Mouse (Mus musculus) E14TG2a.4 (cell line): ENCODE measurements at regions not wholly inside any gene's neighbourhood (a gene's known extent, or its start where the extent isn't known, plus 50 kb on each side); places are given as distances from the start of the nearest gene placed in this dataset.
A peak's percentile ranks its signal among the peaks of the same experiment; 100 is the strongest.

Experiments used
- H3K27me3 ChIP-seq: 2 replicates; pipeline ENCODE4 v1.6.1; 2014; ENCODE audit warnings: low read length, control low read depth; ENCODE audit not compliant: insufficient read depth
- H3K36me3 ChIP-seq: 2 replicates; pipeline ENCODE4 v1.6.1; 2014; ENCODE audit warnings: low read length, control low read depth; ENCODE audit not compliant: insufficient read depth
- H3K4me1 ChIP-seq: replicated peaks from 2 replicates; pipeline ENCODE4 v1.6.1; 2014; ENCODE audit warnings: low read depth, low read length, control low read depth
- H3K4me3 ChIP-seq: replicated peaks from 2 replicates; pipeline ENCODE4 v1.5.1; 2014; ENCODE audit warnings: mild to moderate bottlenecking, low read length
- H3K9me3 ChIP-seq: 2 replicates; pipeline ENCODE4 v1.6.1; 2014; ENCODE audit warnings: low read length, control low read depth
- CTCF ChIP-seq: conservative IDR thresholded peaks from 2 replicates; pipeline ENCODE4 v1.5.1; 2014; ENCODE audit warnings: low read length
- NANOG ChIP-seq: IDR thresholded peaks from 2 replicates; pipeline ENCODE4 v1.6.1; 2014; ENCODE audit warnings: borderline replicate concordance, low read length, mixed read lengths
- POU5F1 ChIP-seq: IDR thresholded peaks from 2 replicates; pipeline ENCODE4 v1.6.1; 2014; ENCODE audit warnings: low read length, borderline replicate concordance

DNA sequence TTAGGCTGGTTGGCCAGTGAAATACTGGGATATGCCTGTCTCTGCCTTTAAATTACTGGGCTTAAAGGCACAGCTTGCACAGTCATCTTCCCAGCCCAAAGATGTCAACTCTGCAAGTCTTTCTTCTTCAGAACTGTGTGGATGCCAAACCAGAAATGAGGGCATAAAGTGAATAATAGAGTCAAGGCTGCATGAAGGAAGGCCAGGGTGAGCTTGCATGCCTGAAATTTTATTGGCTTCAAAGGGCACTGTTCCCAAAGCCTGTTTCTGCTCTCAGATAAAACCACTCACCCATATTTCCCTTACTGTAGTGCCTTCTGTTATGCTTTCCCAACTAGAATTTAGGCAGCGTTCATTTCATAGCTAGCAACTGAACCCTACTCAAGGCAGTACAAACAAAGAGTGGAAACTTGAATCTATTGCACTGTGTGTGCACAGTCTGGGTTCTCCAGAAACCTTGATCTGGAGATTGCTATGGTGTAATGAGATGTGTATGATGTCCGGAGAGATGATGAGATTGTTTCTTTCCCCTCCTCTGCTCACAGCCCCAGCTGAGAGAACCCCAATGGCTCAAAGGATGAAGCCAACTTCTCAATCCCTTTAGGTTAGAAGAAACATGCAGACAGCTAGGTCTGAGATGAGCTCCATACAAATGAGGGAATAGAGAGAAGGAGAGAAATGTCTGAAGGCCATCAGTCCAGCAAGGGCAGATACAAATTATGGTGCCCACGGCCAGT, 529.7 kb downstream of the 1810013L24Rik start:
- TF ChIP-seq NANOG (no peak), POU5F1 (no peak), CTCF (no peak)

DNA sequence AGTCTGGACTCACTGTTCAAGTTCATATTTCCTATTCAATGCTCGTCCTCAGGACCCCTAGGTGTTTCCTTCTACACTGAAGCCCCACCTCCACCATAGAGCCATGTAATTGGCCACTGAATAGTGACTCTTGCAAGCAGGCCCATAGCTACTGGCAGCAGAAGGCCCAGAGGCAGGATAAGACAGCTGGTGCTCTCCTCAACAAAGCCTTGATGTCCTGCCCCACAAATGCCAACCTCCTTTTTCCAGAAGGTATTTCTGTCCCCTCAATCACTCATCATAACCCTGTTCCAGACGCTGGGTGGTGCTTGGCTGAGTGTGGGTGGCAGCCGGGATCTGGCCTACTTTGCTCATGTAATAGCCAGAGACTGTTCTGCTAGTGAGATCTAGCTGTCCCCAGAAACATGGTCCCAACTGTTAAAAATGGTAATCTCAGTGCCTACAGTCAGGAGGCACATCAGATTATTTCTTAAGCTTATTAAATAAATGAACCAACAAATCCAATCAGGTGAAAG, 530.9 kb downstream of the 1810013L24Rik start:
- Histone ChIP-seq H3K9me3 (peaks cover 5% of the 10 kb centered on the region; the same call in 1 of the 2 replicates), H3K27me3 (peaks cover 4% of the 10 kb centered on the region; the same call in 1 of the 2 replicates), H3K4me1 (peaks cover 28% of the 10 kb centered on the region), H3K36me3 (no peaks in the 10 kb centered on the region), H3K4me3 (no peak overlapping the region)
- TF ChIP-seq POU5F1, result no peak
- TF ChIP-seq CTCF, result no peak
- TF ChIP-seq NANOG, result no peak

More for the DNA sequence above, 529.7 kb downstream of the 1810013L24Rik start:
- Histone ChIP-seq H3K36me3 (no peaks in the 10 kb centered on the region), H3K4me3 (no peak overlapping the region), H3K4me1 (peaks cover 28% of the 10 kb centered on the region), H3K27me3 (peaks cover 4% of the 10 kb centered on the region; the same call in 1 of the 2 replicates), H3K9me3 (peaks cover 5% of the 10 kb centered on the region; the same call in 1 of the 2 replicates)

- H3K9me3 ChIP-seq, result peaks cover 17% of the 10 kb centered on the region
- H3K4me1 ChIP-seq, result peaks cover 28% of the 10 kb centered on the region
- TF ChIP-seq POU5F1 (no peak), NANOG (no peak), CTCF (no peak)
- H3K36me3 ChIP-seq, result no peaks in the 10 kb centered on the region
- no peak overlapping the region for H3K4me3 ChIP-seq
- H3K27me3 ChIP-seq, result peaks cover 4% of the 10 kb centered on the region; the same call in 1 of the 2 replicates
Observed at GRCm38 (mm10) chr16:9362116-9362515, 532.2 kb downstream of the 1810013L24Rik start.

GRCm38 (mm10) chr16:9364105-9364504, 534.2 kb downstream of the 1810013L24Rik start:
- TF ChIP-seq CTCF (no peak), NANOG (no peak), POU5F1 (no peak)
- Histone ChIP-seq H3K9me3 (peaks cover 12% of the 10 kb centered on the region), H3K36me3 (no peaks in the 10 kb centered on the region), H3K27me3 (peaks cover 4% of the 10 kb centered on the region; the same call in 1 of the 2 replicates), H3K4me3 (no peak overlapping the region), H3K4me1 (peaks cover 28% of the 10 kb centered on the region)

DNA sequence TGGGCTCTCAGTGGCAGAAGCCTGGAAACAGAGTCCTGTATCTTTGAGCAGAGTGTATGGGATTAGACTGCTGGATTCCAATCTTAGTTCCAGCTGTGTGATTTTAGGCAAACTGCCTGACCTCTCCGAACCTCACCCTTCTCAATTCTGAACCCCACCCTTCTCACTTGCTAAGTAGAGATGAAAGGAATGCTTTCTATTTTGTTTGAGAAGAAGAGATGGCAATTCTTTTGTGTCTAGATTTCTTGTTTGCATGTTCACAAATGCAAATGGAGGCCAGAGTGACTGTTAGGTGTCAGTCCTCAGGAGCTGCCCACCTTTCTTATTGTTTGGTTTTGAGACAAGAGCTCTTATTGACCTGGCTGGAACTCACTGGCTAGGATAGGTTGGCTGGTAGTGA, 561.1 kb downstream of the 1810013L24Rik start:
- no peak overlapping the region for H3K4me3 ChIP-seq

DNA sequence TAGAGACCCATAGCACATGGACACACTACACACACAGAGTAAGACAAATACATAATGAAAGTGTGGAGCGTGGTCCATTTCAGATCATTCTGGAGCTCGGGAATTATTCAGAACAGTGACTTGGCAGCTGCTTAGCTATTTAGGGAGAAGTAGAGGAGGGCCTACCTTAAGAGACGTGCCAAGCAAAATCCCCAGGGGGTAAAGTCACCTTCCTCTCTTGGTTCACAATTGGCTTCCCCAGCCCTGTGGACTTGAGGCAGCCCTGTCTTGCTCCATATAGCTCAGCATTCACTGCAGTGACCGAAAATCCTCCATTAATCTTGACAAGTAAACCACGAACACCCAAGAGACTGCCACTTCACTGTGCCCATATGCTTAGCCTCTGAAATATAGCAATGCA, 574.8 kb downstream of the 1810013L24Rik start:
- H3K4me1 ChIP-seq, result no peaks in the 10 kb centered on the region
- TF ChIP-seq NANOG (no peak), POU5F1 (no peak), CTCF (no peak)
- H3K9me3 ChIP-seq, result no peaks in the 10 kb centered on the region
- H3K4me3 ChIP-seq, result no peak overlapping the region
- no peaks in the 10 kb centered on the region; the same call in 1 of the 2 replicates for H3K27me3 ChIP-seq
- H3K36me3 ChIP-seq, result no peaks in the 10 kb centered on the region

More for the DNA sequence above, 561.1 kb downstream of the 1810013L24Rik start:
- Histone ChIP-seq H3K4me1 (peaks cover 33% of the 10 kb centered on the region), H3K27me3 (0 out of 2 replicates have a peak, but pooled peaks cover 5% of the 10 kb centered on the region), H3K9me3 (no peaks in the 10 kb centered on the region), H3K36me3 (no peaks in the 10 kb centered on the region)
- TF ChIP-seq CTCF, result no peak
- TF ChIP-seq NANOG, result peak; percentile 70

GRCm38 (mm10) chr16:9408196-9408595, 578.3 kb downstream of the 1810013L24Rik start:
- Histone ChIP-seq H3K4me3 (no peak overlapping the region), H3K4me1 (no peaks in the 10 kb centered on the region), H3K36me3 (no peaks in the 10 kb centered on the region), H3K27me3 (no peaks in the 10 kb centered on the region), H3K9me3 (no peaks in the 10 kb centered on the region)
- no peak for TF ChIP-seq NANOG
- TF ChIP-seq POU5F1, result no peak
- TF ChIP-seq CTCF, result no peak

DNA sequence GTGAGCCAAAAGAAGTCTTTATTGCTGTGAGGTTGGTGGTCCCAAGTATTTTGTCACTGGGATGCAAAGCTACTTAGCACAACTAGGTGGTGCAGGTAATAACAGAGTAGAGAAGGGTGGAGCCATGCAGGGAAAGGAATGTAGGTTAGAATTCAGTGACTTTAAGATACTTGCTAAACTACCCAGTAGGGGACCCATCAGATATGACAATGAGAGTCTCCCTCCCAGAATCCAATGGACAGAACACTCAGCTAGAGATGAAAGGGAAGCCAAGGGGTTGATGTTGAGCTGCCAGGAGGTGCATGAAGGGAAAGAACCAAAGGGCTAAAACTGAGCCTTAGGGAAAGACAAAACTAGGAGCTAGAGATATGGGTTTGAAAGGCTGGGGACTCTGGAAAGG, 564.9 kb downstream of the Grin2a start:
- no peaks in the 10 kb centered on the region for H3K4me1 ChIP-seq
- peak; percentile 56; the same call in 1 of the 2 replicates for TF ChIP-seq NANOG
- TF ChIP-seq CTCF, result no peak
- no peak for TF ChIP-seq POU5F1
- no peaks in the 10 kb centered on the region for H3K36me3 ChIP-seq
- H3K27me3 ChIP-seq, result no peaks in the 10 kb centered on the region
- no peak overlapping the region for H3K4me3 ChIP-seq
- peaks cover 5% of the 10 kb centered on the region; the same call in 1 of the 2 replicates for H3K9me3 ChIP-seq
